Mouse (Mus musculus) thymus, adult 2 months (tissue): ENCODE results near the gene Mast3.

Experiments used
- CTCF ChIP-seq: fragments of 200-500 bp; IDR thresholded peaks from 2 replicates; pipeline ENCODE4 v1.5.1; 2012; ENCODE audit warnings: mild to moderate bottlenecking, control low read depth, low read length, moderate library complexity, borderline replicate concordance; ENCODE audit not compliant: control insufficient read depth, poor library complexity, insufficient read depth; ENCODE audit errors: extremely low read depth
- POLR2A ChIP-seq: fragments of 200-500 bp; IDR thresholded peaks from 2 replicates; pipeline ENCODE4 v1.6.1; 2012; ENCODE audit warnings: mild to moderate bottlenecking, low read length, control low read depth, moderate library complexity; ENCODE audit not compliant: control insufficient read depth, poor library complexity, insufficient read depth; ENCODE audit errors: extremely low read depth

GRCm38 (mm10) chr8:70754871-70755660, 49.8 kb downstream of the Mast3 start:
- TF ChIP-seq POLR2A (no peak), CTCF (no peak)
